Mouse (Mus musculus): Measurements from ENCODE around the gene Tubb5. TPM values are rescaled to one million over a fixed set of nuclear protein-coding genes. Genes with fewer than 3 reads are reported as not detected.

The Tubb5 gene
- polyA plus RNA-seq, 1 experiment: 320 TPM

- TF ChIP-seq CTCF (IDR thresholded peaks at IDR 0.05; ENCODE audit: borderline replicate concordance, insufficient read depth, low read depth, low read length): no peak
- no peak for TF ChIP-seq POLR2A (IDR thresholded peaks at IDR 0.05; ENCODE audit: borderline replicate concordance, insufficient read depth, low read length)
- WGBS: under 1% methylated on average over 38 of the region's 38 CpGs
- no peaks in the 10 kb centered on the region for H3K27me3 ChIP-seq (ENCODE audit: control insufficient read depth, insufficient read depth, low read length)
- peak; percentile 34 to 44 for DNase-seq
- peak overlapping the region; percentile 61 for H3K4me3 ChIP-seq (replicated peaks; ENCODE audit: insufficient read depth, low read depth, low read length)
- no peaks in the 10 kb centered on the region for H3K4me1 ChIP-seq (ENCODE audit: control insufficient read depth, insufficient read depth, low read length)
- H3K27ac ChIP-seq (ENCODE audit: insufficient read depth, low read length): peak overlapping the region; percentile 45; the same call in 1 of the 2 replicates
These were observed 28.2 kb upstream of the Tubb5 start for GRCm38 (mm10) chr17:35866281-35866831.

DNA sequence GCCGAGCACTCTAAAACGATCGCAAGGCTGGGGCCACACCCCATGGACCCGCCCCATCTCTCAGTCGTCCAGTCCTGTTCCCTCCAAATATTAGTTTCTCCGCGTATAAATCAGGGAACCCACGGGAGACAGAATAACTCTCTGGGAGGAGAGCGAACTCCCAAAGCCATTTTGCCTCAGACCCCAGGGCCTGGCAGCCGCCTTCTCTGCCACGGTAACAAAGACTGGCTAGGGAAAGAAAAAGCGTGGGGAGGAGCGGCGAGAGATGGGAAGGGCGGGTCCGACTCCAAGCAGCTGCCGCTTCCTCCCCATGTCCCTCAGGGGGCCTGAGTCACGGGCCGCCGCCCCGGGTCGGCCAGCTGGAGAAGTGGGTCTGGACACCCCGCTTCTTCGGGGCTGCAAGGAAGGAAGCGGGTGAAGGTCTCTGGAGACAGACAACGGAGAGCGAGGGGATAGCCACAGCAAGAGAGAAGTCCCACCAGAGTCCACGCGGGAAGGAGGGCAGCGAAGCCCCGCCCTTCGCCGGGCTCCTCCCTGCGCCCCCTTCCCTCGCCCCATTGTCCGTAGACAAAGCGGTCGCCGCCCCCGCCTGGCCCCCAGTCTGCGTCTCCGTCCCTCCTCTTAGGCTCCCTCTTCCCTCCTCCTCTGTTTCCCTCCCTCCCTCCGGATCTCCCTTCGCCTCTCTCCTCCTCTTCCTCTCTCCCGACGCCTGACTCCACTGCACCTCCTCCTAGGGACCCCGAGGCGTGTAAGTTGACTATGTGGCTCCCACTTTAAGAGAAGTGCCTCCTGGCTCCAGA is 27.6 kb upstream of the Tubb5 start, which contains the start of gene Ppp1r18:
TSS of gene Ppp1r18 (plus strand) at position 113 of the 800 bp plus-strand sequence.
- no peaks in the 10 kb centered on the region for H3K4me1 ChIP-seq (ENCODE audit: control insufficient read depth, insufficient read depth, low read length)
- peak within 1 kb of the TSS; percentile 45; the same call in 1 of the 2 replicates for H3K27ac ChIP-seq (ENCODE audit: insufficient read depth, low read length)
- under 1% methylated on average over 48 of the region's 48 CpGs for WGBS
- no peak for TF ChIP-seq CTCF (IDR thresholded peaks at IDR 0.05; ENCODE audit: borderline replicate concordance, insufficient read depth, low read depth, low read length)
- TF ChIP-seq POLR2A (IDR thresholded peaks at IDR 0.05; ENCODE audit: borderline replicate concordance, insufficient read depth, low read length): no peak
- peak within 1 kb of the TSS; percentile 61 for H3K4me3 ChIP-seq (replicated peaks; ENCODE audit: insufficient read depth, low read depth, low read length)
- peak; percentile 40 to 41 for DNase-seq
- no peaks in the 10 kb centered on the region for H3K27me3 ChIP-seq (ENCODE audit: control insufficient read depth, insufficient read depth, low read length)

- no peak overlapping the region for H3K27ac ChIP-seq (ENCODE audit: insufficient read depth, low read length)
- no peak overlapping the region for H3K4me3 ChIP-seq (replicated peaks; ENCODE audit: insufficient read depth, low read depth, low read length)
- no peak for DNase-seq
- TF ChIP-seq POLR2A (IDR thresholded peaks at IDR 0.05; ENCODE audit: borderline replicate concordance, insufficient read depth, low read length): no peak
- no peak for TF ChIP-seq CTCF (IDR thresholded peaks at IDR 0.05; ENCODE audit: borderline replicate concordance, insufficient read depth, low read depth, low read length)
- no peaks in the 10 kb centered on the region for H3K4me1 ChIP-seq (ENCODE audit: control insufficient read depth, insufficient read depth, low read length)
- H3K27me3 ChIP-seq (ENCODE audit: control insufficient read depth, insufficient read depth, low read length): no peaks in the 10 kb centered on the region
- 32% methylated on average over 10 of the region's 10 CpGs for WGBS
These were observed 26.8 kb upstream of the Tubb5 start for GRCm38 (mm10) chr17:35864832-35865353.

GRCm38 (mm10) chr17:35861198-35861857 is 23.2 kb upstream of the Tubb5 start, which contains the start of gene Nrm:
Gene Nrm, plus strand, starts transcription at chr17:35861318.
- Histone ChIP-seq H3K27me3 (ENCODE audit: control insufficient read depth, insufficient read depth, low read length) (no peaks in the 10 kb centered on the region), H3K4me3 (replicated peaks; ENCODE audit: insufficient read depth, low read depth, low read length) (peak within 1 kb of the TSS; percentile 79), H3K4me1 (ENCODE audit: control insufficient read depth, insufficient read depth, low read length) (no peaks in the 10 kb centered on the region), H3K27ac (ENCODE audit: insufficient read depth, low read length) (peak within 1 kb of the TSS; percentile 31; the same call in 1 of the 2 replicates)
- peak; percentile 91 to 94 for DNase-seq
- WGBS: 1% methylated on average over 47 of the region's 47 CpGs
- TF ChIP-seq POLR2A (IDR thresholded peaks at IDR 0.05; ENCODE audit: borderline replicate concordance, insufficient read depth, low read length) (peak; percentile 91), CTCF (IDR thresholded peaks at IDR 0.05; ENCODE audit: borderline replicate concordance, insufficient read depth, low read depth, low read length) (peak; percentile 25; the same call in 1 of the 2 replicates)

- Histone ChIP-seq H3K4me3 (replicated peaks; ENCODE audit: insufficient read depth, low read depth, low read length) (peak overlapping the region; percentile 79), H3K27ac (ENCODE audit: insufficient read depth, low read length) (0 out of 2 replicates have a peak overlapping the region, but pooled peaks have one; percentile 8), H3K4me1 (ENCODE audit: control insufficient read depth, insufficient read depth, low read length) (no peaks in the 10 kb centered on the region), H3K27me3 (ENCODE audit: control insufficient read depth, insufficient read depth, low read length) (no peaks in the 10 kb centered on the region)
- TF ChIP-seq CTCF (IDR thresholded peaks at IDR 0.05; ENCODE audit: borderline replicate concordance, insufficient read depth, low read depth, low read length) (no peak), POLR2A (IDR thresholded peaks at IDR 0.05; ENCODE audit: borderline replicate concordance, insufficient read depth, low read length) (no peak)
- no peak for DNase-seq
- 4% methylated on average over 12 of the region's 12 CpGs for WGBS
These were observed 22.7 kb upstream of the Tubb5 start for GRCm38 (mm10) chr17:35860831-35861197.

DNA sequence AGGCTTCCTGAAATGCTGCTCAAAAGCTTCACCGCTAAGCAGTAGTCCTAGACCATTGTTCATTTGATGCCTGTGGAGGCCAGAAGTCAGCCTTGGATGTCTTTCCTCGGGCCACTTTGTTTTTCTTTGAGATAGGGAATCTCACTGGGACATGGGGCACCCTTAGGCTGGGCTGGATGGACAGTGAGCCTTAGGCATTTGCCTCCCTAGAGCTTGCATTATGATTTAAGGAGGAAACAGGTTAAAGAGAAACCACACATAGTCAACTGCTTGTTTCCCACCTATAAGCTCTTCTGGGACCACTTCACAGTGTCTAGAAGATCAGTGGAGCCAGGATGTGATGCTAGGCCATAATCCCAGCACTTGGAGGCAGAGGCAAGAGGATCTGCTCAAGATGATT is 21.7 kb upstream of the Tubb5 start:
- DNase-seq: no peak
- Histone ChIP-seq H3K27me3 (ENCODE audit: control insufficient read depth, insufficient read depth, low read length) (no peaks in the 10 kb centered on the region), H3K4me3 (replicated peaks; ENCODE audit: insufficient read depth, low read depth, low read length) (no peak overlapping the region), H3K27ac (ENCODE audit: insufficient read depth, low read length) (no peak overlapping the region), H3K4me1 (ENCODE audit: control insufficient read depth, insufficient read depth, low read length) (no peaks in the 10 kb centered on the region)
- 81% methylated on average over 2 of the region's 2 CpGs for WGBS
- TF ChIP-seq POLR2A (IDR thresholded peaks at IDR 0.05; ENCODE audit: borderline replicate concordance, insufficient read depth, low read length) (no peak), CTCF (IDR thresholded peaks at IDR 0.05; ENCODE audit: borderline replicate concordance, insufficient read depth, low read depth, low read length) (no peak)

DNA sequence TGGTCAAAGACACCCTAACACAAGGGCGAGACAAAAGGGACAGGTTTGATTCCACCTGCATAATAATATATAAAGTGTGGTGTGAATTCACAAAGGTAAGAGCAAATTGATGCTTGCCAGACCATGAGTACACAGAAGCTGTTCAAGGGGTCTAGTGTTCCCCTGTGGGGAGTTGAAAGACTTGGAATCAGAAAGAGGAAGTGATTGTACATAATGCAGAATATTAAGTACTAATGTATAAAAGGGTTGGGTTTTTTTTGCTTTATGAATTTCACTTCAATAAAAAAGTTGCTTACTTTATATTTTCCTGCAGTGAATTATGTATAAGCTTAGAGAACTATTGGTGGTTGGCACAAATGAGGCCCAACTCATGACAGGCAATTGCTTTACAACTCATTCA is 21.3 kb upstream of the Tubb5 start:
- Histone ChIP-seq H3K27ac (ENCODE audit: insufficient read depth, low read length) (no peak overlapping the region), H3K4me1 (ENCODE audit: control insufficient read depth, insufficient read depth, low read length) (no peaks in the 10 kb centered on the region), H3K27me3 (ENCODE audit: control insufficient read depth, insufficient read depth, low read length) (no peaks in the 10 kb centered on the region), H3K4me3 (replicated peaks; ENCODE audit: insufficient read depth, low read depth, low read length) (no peak overlapping the region)
- no peak for TF ChIP-seq POLR2A (IDR thresholded peaks at IDR 0.05; ENCODE audit: borderline replicate concordance, insufficient read depth, low read length)
- no peak for TF ChIP-seq CTCF (IDR thresholded peaks at IDR 0.05; ENCODE audit: borderline replicate concordance, insufficient read depth, low read depth, low read length)
- 95% methylated on average over 1 of the region's 1 CpGs for WGBS
- no peak for DNase-seq
